Mouse (Mus musculus): ENCODE measurements around the gene Ppa2. TPM values are rescaled to one million over a fixed set of nuclear protein-coding genes. Genes with fewer than 3 reads are reported as not detected.

Ppa2 gene
- polyA plus RNA-seq (2014; fragmentation: Illumina TruSeq; extraction: RNeasy Lipid Tissue Mini Kit (QIAGEN cat#74804); ENCODE audit: low read depth, low replicate concordance): 157 TPM

GRCm38 (mm10) chr3:133309954-133310808 lies at the start of gene Ppa2:
Gene Ppa2, plus strand, starts transcription at chr3:133310110.

Other genes with a start within 250 kb of the Ppa2 start
- gene Ints12, start 218.3 kb upstream of the Ppa2 start, polyA plus RNA-seq (2014; fragmentation: Illumina TruSeq; extraction: RNeasy Lipid Tissue Mini Kit (QIAGEN cat#74804); ENCODE audit: low read depth, low replicate concordance): 8.2 TPM
- gene Gstcd, start 218.1 kb upstream of the Ppa2 start, polyA plus RNA-seq (2014; fragmentation: Illumina TruSeq; extraction: RNeasy Lipid Tissue Mini Kit (QIAGEN cat#74804); ENCODE audit: low read depth, low replicate concordance): 2.1 TPM
- gene Arhgef38, start 75.2 kb upstream of the Ppa2 start, polyA plus RNA-seq (2014; fragmentation: Illumina TruSeq; extraction: RNeasy Lipid Tissue Mini Kit (QIAGEN cat#74804); ENCODE audit: low read depth, low replicate concordance): not detected
- gene Tet2, start 235.0 kb downstream of the Ppa2 start, polyA plus RNA-seq (2014; fragmentation: Illumina TruSeq; extraction: RNeasy Lipid Tissue Mini Kit (QIAGEN cat#74804); ENCODE audit: low read depth, low replicate concordance): 10.9 TPM